Mouse (Mus musculus) bone marrow, adult 2 months (tissue): ENCODE data around the gene Hcrtr2.

Experiments used
- CTCF ChIP-seq: fragments of 200-500 bp; IDR thresholded peaks from 2 replicates; pipeline ENCODE4 v1.5.1; 2011; ENCODE audit warnings: low read length, control low read depth; ENCODE audit not compliant: control insufficient read depth, insufficient read depth
- POLR2A ChIP-seq: fragments of 200-500 bp; IDR thresholded peaks from 2 replicates; pipeline ENCODE4 v1.6.1; 2011; ENCODE audit warnings: low read depth, mild to moderate bottlenecking, control low read depth, low read length, borderline replicate concordance; ENCODE audit not compliant: control insufficient read depth

- no peak for TF ChIP-seq POLR2A
- no peak for TF ChIP-seq CTCF
Measured at GRCm38 (mm10) chr9:76235945-76236503, 87.6 kb downstream of the Hcrtr2 start.
